Mouse (Mus musculus): ENCODE measurements around the gene Sirt7.
A peak's percentile ranks its signal among the peaks of the same experiment; 100 is the strongest.

The Sirt7 gene

DNA sequence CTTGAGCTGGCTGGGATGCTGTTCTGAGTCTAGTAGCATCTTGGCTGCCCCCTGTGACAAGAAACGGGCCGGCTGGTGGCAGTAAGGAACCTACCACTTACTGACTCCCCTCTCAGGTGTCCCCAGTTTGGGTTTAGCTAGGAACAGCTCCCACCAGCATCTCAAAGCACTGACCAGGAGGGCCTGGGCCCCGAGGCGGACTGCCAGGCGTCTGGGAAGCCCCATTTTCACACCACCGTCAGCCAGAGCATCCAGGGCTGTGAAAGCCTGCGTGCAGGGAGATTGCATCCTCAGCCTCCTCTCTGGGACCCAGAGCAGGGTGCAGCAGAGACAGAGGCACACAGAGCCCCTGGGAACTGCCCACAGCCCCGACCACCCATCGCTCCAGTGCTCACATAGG is 16.2 kb upstream of the Sirt7 start:
- DNase-seq (ENCODE audit: low spot score in 2 of 2), result no peak

DNA sequence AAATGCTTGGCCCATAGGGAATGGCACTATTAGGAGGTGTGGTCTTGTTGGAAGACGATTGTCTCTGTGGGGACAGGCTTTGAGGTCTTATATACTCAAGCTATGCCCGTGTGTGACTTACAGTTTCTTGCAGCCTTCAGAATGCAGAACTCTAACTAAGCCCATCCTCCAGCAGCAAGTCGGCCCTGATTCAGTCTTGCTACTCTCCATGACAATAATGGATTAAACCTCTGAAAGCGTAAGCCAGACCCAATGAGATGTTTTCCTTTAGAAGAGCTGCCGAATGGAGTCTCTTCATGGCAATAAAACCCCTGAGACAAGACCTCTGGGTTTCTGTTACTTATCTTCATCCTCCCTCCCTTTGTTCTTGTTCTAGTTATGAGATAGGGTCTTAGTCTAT is 9.8 kb upstream of the Sirt7 start:
- DNase-seq (ENCODE audit: low spot score in 2 of 2), result no peak

DNA sequence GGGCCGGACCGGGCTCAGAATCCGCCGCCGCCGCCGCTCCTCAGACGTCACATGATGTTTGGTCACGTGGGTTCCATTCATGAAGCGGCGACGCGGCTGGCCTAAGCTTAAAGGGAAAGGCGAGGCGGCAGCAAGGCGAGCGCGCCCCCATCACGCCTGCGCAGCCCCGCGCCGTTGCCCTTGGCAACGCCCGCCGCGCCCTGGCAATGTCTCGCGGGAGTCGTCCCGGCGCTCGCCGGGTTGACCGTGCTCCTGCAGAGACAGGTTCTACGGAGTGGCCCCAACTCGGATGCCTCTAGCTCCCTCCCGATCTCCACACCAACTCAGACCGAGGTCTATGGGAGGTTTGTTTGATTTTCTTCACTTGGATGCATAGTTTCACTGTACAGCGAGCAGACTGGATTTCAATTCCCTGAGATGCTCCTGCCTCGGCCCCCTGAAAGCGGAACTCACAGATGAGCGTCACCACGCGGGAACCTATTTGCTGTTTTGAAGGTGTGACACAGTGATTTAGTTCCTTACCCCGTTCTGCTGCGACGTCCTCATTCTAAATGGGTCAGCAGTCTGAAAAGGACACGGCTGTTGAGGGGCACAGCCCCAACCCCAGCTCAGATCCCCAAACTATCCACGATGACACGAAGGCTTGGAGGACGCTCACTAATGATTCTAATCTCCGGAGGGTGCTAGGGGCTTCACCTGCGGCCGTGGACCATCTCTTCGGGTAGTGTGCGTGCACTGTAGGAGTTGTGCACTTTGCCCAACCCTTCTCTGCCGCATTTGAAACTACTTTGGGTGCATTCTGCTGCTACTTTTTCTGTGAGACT is 8.7 kb upstream of the Sirt7 start, which contains the start of gene Mafg:
Gene Mafg (minus strand): TSS at position 81 of the 824 bp plus-strand sequence.
- DNase-seq (ENCODE audit: low spot score in 2 of 2), result peak; percentile 87 to 94

DNA sequence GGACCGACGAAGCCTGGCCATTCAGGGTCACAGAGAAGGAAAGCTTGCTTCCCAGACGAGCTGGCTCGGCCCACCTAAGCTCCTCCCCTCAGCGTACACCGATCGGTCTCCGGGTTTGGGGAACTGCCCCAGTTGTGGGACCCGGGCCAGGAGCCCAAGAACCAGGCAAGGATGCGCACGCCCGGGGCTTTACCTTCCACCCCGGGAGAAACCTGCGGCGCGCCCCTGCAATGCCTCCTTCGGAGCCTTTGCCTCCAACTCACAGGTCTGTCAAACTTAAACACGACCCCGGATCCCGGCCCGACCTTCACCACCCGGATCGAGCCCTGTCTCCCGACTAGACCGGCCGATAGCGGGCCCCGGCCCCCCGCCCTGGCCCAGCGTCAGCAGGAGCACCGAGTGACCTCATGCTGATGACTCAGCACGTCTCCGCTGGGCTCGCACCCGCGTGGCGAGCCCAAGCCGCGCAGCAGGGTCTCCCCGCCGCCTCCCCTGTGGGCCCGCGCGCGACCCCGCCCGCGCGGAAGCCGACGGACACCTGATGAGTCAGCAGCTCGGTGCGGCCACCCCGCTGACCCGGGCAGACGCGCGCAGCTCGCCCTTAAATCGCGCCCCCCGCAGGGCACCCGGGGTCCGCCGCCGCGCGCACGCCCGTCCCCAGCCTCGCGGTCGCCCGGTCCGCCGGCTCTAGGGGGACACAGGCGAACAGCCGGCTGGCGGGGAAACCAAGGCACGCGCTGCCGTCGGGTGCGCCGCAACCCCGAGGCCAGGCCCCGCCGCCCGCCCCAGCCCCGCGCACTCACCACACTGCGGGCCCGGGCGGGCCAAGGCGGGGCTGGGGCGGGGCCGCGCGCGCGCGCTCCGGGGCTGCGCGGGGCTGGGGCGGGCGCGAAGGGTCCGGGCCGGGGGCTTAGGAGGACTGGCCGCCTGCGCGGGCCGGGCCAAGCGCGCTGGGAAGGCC is 7.8 kb upstream of the Sirt7 start:
- DNase-seq (ENCODE audit: low spot score in 2 of 2), result peak; percentile 51 to 52

DNA sequence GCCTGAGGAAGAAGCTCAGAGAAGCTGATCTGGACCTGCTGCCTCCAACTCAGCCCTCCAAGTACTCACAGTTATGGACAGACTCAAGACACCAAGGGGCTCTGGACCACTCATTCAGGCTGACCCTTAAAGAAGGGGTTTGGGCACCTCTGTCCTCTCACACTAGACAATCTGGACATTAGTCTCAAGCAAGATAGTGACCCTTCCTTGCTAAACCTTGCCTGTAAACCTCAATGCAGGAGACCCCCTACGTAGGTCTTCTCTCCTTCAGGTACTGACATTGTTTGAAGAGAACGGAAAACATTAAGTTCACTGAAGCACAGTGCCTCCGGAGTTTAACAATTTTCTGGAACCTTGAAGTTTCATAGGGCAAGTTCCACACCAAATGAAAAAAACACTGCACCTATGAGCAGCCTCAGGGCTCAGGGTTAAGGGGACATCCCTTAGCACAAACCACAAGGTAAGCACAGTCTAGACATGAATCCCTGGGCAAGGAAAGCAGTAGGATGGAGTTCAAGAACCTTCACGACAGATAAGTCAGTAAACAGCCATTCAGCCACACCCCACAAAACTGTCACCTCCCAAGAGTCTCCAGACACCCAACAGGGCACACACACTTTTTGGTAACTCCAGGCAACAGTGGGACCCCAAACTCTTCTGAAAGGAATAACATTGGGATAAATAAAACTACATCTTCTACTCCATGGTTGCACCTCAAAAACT is 6.8 kb upstream of the Sirt7 start:
- DNase-seq (ENCODE audit: low spot score in 2 of 2), result no peak

DNA sequence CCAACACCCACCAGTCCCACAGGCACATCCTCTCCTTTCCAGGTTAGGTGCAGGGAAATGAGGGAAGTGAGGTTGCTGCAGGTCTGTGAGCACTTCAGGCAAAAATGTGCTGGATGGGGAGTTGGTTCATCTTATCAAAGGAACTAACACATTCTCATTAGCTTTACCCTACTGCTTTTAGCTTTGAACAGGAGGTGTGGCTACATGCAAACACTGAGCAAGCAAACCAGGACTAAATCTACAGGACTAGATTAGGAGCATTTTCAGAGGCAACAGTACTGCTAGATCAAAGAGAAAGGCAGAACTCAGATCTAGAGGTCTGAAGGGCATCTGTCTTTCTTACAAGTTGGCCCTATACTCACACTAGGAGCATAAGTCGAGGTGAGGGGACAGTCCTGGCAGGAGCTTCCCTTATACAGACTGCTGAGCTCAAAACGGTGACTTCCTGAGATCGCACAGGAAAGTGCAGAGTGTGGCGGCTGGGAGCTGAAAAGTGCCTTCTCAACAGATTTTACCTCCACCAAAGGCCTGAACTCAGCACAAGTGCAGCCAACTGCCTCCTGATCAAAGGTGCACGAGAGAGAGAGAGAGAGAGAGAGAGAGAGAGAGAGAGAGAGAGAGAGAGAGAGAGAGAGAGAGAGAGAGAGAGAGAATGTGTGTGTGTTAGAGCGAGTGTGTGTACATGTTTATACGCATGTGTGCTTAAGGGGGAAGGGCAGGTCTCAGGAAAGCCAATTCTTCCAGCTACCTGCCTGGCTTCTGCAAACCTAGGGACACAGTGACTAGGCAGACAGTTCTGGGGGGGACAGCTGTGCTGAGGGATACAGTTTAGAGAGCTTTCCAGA is 6.1 kb upstream of the Sirt7 start:
- DNase-seq (ENCODE audit: low spot score in 2 of 2), result no peak

DNA sequence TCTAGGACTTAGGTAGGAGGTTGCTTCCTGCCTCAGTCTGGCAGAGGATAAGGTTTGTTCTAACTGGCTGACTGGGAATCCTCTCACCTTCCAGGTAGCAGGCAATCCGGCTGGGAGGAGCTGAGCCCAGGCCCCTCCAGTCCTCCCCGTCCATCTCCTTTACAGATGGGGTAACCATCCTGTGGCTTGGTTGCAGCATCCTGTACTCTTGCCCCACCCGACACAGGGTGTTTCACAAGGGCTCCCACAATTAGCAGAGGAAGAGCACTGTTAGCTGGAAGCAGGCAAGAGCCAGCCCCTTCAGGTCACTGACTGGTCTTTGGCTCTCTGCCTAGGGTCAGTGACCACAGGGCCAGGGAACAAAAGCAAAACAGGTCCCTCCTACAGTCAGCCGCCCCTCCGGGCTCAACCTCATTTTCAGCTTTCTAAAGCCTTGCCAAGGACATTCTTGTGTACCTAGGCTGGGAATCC is 5.4 kb upstream of the Sirt7 start:
- DNase-seq (ENCODE audit: low spot score in 2 of 2), result no peak

DNA sequence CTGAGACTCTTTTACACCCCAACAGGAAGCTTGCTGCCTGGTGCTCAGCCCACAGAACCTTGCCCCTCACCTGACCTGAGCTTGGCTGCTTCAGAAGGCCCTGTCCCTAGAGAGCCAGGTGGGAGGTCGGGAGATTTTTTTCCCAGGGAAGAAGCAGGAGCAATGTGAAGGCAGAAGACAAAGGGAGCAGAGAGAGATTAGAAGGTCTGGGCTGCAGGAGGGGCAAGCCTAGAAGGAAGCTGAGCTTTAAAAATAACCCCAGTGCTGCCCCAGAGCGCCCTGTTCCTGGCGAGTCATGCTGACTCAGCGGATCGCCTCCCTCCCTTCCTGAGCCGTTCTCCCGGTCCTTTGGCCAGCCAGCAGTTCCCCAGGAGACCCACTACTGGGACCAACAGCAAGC is 4.9 kb upstream of the Sirt7 start:
- no peak for DNase-seq (ENCODE audit: low spot score in 2 of 2)

DNA sequence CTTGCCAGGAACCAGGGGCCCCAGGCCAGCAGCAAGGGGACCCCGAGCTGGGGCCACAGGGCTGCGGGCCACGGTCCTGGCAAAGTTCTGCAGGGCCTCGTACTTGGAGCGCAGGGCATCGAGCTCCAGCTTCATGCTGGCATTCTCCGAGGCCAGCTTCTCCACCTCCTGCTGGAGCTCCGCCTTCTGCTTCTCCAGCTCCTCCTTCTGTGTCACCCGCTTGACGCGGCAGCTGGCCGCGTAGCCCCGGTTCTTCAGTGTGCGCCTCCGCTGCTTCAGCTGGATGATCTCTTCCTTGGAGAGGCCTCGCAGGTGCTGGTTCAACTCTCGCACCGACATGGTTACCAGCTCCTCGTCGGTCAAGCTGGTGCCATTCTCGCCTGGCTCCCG is 4.3 kb upstream of the Sirt7 start:
- no peak for DNase-seq (ENCODE audit: low spot score in 2 of 2)

DNA sequence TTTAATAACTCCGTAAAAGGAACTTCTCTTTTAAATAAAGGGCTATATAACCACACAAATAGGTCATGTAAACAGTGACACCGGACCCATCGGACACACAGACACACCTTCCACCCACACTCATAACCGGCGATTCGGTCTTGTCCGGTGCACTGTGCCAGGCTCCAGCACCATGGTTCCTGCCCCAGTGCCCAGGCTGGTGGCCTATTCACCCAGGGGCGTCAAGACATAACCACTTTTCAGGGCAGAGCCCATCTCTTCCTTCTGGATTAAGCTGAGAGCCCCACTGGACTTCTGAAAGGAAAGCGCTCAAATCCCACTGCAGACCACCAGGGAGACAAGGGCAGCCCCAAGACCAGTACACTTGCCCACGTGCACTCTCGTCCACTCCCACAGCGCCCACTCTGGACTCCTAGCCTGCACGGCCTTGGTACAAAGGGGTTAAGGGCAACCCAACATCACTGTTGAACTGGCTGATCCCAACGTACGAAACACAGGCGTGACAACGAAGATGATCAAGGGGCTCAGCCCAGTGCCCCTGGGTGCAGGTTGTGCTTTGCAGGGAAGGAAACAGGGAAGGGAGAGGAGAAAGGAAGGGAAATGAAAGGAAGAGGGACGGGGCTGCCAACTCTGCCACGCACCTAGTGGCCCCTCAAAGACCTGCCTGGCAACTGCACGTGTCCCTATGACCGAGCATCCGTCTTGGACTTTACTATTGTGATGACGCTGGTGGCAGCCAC is 3.7 kb upstream of the Sirt7 start:
- no peak for DNase-seq (ENCODE audit: low spot score in 2 of 2)

DNA sequence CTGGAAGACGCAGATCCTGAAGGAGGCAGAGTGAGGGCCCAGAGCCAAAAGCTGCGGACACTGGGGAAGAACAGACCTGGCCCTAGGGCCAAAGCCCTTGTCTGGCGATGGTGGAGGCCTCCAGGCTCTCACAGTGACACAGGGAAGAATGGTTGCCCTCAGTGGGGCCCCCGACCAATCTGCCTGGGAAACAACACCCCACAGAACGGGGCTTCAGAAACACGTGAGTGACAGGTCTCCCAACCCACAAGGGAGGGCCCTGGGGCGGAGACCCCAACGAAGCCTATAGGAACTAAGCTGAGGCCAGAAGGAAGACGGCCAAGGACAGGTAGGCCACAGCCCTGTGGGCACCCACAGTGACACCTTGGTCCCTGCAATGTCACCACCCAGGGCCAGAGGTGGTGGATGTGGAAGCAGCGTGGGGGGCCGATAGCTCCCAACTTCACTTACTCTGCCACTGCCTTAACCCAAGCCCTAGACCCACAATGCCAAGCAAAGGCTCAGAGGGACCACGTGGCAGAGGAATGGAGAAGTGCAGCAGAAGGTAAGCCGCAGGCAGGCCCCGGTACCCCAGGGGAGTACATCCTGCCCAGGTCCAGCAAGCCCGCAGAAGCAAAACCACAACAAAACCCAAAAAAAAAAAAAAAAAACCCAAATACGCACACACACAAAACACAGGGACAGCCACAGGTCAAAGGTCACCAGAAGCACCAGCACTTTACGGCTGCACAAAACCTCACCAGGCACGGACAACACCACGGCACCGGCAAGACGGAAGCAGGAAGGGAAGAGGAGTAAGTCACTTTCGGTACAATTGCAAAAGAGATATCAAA is 2.6 kb upstream of the Sirt7 start:
- DNase-seq (ENCODE audit: low spot score in 2 of 2), result no peak

DNA sequence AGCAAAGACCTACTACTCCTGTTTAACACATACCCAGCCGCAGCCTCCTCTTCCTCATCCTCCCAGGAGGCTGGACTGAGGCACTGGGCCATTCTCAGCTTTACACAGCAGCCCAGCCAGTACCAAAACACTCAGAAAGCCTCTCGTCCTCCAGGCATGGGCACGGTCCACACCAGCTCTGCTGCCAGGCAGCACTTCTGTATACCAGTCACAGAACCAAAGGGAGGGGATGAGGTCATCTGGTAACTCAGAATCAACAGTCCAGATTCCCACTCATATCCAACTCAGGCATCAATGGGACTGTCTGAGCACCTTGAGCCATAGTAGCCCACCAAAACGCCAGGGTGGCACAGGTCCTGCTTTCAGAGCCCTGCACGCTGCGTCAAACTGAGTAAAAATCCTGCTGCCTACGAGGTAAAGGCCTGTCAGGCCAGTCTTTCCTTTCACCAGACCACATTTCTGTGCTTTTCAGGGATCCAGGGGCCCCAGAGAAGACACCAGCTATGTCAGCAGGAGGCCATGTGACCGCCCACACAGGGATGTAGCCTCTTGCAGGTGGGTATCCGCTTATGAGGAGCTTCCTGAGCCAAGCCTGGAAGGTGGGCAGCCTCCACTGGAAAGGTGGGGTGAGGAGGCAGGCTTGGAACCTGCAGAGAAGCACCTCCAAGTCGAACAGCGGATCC is 1.9 kb upstream of the Sirt7 start:
- no peak for DNase-seq (ENCODE audit: low spot score in 2 of 2)

DNA sequence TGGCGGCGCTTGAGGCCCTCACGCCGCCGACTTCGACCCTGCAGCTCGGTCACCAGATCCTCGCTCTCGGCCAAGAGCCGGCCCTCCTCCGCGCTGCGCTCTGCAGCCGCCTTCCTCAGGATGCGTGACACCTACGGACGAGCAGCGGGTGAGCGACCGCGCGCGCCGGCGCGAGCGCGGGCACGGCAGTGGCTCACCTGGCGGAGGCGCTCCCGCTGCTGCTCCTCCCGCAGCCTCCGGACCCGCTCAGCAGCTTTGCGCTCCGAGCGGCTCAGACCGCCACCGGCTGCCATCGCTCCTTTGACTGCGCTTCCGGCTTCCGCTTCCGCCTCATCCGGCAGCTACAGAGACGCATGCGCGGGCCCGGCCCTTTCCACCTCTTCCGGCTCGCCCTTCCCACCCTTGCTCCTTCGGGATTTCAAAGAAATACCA is 344 bp downstream of the Sirt7 start:
- peak; percentile 84 to 88 for DNase-seq (ENCODE audit: low spot score in 2 of 2)

DNA sequence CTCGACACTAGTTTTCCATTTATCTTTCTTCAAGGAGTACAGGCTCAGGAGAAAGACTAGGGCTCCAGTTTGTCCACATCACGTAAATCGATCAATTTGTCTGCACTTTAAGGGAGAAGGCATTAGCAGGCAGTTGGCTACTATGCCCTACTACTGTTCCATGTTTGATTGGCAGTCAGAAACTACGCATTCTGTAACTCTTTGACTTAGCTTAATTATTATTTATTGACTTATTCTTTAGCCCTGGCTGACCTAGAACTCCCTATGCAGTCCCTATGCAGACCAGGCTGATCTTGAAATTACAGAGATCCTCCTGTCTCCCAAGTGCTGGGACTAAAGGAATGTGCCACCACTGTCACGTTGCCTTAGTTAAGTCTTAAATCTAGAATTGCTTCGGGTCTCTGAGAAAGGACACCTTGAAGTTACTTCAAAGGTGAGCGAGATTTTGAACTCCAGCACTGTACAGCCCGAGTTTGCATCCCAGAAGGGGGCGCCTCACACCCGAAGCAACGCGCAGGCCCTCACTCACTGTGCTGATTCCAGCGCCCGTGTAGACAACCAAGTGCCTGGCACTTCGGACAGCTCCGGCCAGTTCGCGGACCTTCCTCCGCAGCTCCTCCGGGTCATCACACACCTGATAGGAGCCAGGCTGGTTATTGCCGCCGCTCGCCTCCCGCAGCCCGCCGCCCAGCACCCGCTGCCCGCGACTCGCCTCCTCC is 920 bp downstream of the Sirt7 start:
- DNase-seq (ENCODE audit: low spot score in 2 of 2), result peak; percentile 50 to 71

DNA sequence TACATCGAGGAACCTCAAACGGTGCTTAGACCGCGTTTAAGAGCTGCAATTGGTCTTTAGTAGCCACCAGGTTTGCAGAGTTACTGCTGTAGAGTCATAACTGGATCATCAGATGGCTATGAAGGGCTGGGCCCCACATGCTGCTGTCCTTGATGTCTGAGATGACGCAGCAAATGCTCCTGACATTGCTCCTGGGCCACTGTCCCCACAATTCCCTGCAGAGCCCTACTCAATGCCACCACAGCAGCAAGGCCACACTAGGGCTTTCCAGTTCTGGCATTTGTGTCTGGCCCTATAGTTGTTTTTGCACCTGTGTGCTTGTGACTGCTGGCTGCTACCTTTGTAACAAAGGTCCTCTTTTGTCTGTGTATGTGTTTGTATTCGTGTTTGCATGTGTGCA is 2.2 kb downstream of the Sirt7 start:
- DNase-seq (ENCODE audit: low spot score in 2 of 2), result no peak

DNA sequence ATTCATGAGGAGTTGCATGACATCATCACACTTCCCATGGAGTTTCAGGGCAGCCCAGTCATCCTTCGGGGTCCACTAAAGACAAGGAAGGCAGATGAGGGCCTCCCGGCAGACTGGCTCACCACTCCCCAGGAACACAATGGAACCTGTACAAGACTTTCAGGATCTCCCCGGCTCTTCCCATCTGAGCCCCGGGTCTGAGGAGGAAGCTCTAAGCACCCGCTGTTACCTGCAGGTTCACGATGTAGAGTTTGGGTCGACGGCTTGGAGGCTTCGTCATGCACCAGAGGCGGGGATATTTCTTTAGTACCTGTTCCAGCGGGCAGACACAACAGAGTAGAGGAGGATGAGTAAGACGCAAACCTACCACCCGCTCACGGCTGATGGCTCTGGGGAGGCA is 4.8 kb downstream of the Sirt7 start:
- DNase-seq (ENCODE audit: low spot score in 2 of 2), result no peak

DNA sequence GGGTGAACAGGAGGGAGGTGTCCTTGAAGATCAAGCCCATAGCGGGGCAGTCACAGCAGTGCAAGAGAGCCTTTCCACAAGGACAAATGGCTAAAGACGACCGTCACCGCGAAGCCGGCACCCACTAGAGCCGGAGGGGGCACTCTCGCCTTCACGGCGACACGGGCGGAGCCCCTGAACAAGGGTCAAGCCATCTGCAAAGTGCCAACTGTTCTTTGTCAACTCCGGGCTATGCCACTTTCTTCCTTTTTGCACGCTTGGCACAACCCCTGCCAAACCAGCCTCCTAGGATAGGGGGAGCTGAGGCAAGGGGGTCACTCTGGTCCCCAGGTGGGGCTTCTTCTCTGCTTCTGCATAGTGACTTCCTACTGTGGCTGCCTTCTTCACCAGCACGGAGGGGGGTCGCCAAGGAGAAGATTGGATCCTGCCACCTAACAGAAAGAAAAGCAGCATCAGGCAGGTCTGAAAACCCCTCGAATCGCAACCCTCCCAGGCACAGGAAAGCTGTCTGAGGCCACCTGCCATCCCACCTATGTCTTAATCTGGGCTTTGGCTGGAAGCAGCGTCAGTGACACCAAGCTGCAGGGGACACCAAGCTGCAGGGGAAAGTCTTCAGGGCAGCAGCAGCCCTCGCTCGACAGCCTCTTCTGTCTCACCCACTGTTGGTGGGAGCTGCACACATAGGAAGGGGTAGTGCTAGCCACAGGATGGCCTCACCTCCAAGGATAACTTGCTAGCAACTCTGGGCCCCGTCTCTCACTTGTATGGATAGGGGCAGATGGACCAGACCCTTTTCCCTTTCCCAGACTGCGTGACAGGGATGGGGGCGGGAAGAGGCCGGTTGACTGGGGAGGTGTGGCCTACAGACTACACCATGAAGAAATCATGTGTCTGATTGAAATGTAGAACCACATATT is 6.2 kb downstream of the Sirt7 start:
- DNase-seq (ENCODE audit: low spot score in 2 of 2), result no peak
